Mouse (Mus musculus): ENCODE measurements at regions not wholly inside any gene's neighbourhood (a gene's known extent, or its start where the extent isn't known, plus 50 kb on each side); places are given as distances from the start of the nearest gene placed in this dataset.

- no peak for DNase-seq (ENCODE audit: extremely low spot score)
These were observed 161.5 kb upstream of the Ghitm start for GRCm38 (mm10) chr14:37296531-37296930.

- no peak for DNase-seq (ENCODE audit: extremely low spot score)
These were observed 157.2 kb upstream of the Ghitm start for GRCm38 (mm10) chr14:37292084-37292860.

- DNase-seq (ENCODE audit: extremely low spot score), result peak; percentile 11
These were observed 149.3 kb upstream of the Ghitm start for GRCm38 (mm10) chr14:37284391-37284790.

GRCm38 (mm10) chr14:37279356-37279755 is 144.3 kb upstream of the Ghitm start:
- DNase-seq (ENCODE audit: extremely low spot score), result no peak

- peak; percentile 18 for DNase-seq (ENCODE audit: extremely low spot score)
These were observed 141.9 kb upstream of the Ghitm start for GRCm38 (mm10) chr14:37276728-37277695.

GRCm38 (mm10) chr14:37272063-37272462 is 137.0 kb upstream of the Ghitm start:
- no peak for DNase-seq (ENCODE audit: extremely low spot score)

- DNase-seq (ENCODE audit: extremely low spot score), result peak; percentile 28
These were observed 136.2 kb upstream of the Ghitm start for GRCm38 (mm10) chr14:37271015-37271933.

GRCm38 (mm10) chr14:37269920-37270319 is 134.8 kb upstream of the Ghitm start:
- DNase-seq (ENCODE audit: extremely low spot score), result no peak

GRCm38 (mm10) chr14:37238632-37239032 is 103.6 kb upstream of the Ghitm start:
- DNase-seq (ENCODE audit: extremely low spot score), result peak; percentile 65

- no peak for DNase-seq (ENCODE audit: extremely low spot score)
These were observed 102.1 kb upstream of the Ghitm start for GRCm38 (mm10) chr14:37237191-37237590.

- DNase-seq (ENCODE audit: extremely low spot score), result no peak
These were observed 73.2 kb upstream of the Ghitm start for GRCm38 (mm10) chr14:37208256-37208655.

GRCm38 (mm10) chr14:37189795-37190194 is 54.7 kb upstream of the Ghitm start:
- no peak for DNase-seq (ENCODE audit: extremely low spot score)

All from embryo, embryonic 9.5 days (tissue).